Mouse (Mus musculus) T-helper 2 cell (primary cell): ENCODE data around the gene Srbd1.

Source experiments
- in situ Hi-C: fragments of 300-600 bp; cut with MboI, MseI; formaldehyde crosslinking; loops from one replicate; pipeline ENCODE4 v1.15.1; 2025; ENCODE audit warnings: high pct_unique_total_duplicates

The Srbd1 gene

GRCm38 (mm10) chr17:85986624-85987023 is 158.4 kb downstream of the Srbd1 start:
- in situ Hi-C loops: no loop called here

- in situ Hi-C loops: no loop called here
Measured at GRCm38 (mm10) chr17:85986181-85986580, 158.8 kb downstream of the Srbd1 start.

- in situ Hi-C loops: no loop called here
Measured at GRCm38 (mm10) chr17:85985131-85985530, 159.8 kb downstream of the Srbd1 start.

GRCm38 (mm10) chr17:85982271-85982670 is 162.7 kb downstream of the Srbd1 start:
- in situ Hi-C loops: loop anchor here (5.0 kb wide), 1 partner anchor 105 kb away; no protein-coding TSS in a partner anchor

- in situ Hi-C loops: loop anchor here (5.0 kb wide), 1 partner anchor 105 kb away; no protein-coding TSS in a partner anchor
Measured at GRCm38 (mm10) chr17:85981869-85982268, 163.1 kb downstream of the Srbd1 start.

- in situ Hi-C loops: no loop called here
Measured at GRCm38 (mm10) chr17:85978876-85979275, 166.1 kb downstream of the Srbd1 start.

- in situ Hi-C loops: no loop called here
Measured at GRCm38 (mm10) chr17:85975077-85975476, 169.9 kb downstream of the Srbd1 start.

GRCm38 (mm10) chr17:85974591-85974990 is 170.4 kb downstream of the Srbd1 start:
- in situ Hi-C loops: no loop called here

GRCm38 (mm10) chr17:85971120-85971519 is 173.9 kb downstream of the Srbd1 start:
- in situ Hi-C loops: no loop called here

- in situ Hi-C loops: no loop called here
Measured at GRCm38 (mm10) chr17:85961653-85962052, 183.3 kb downstream of the Srbd1 start.

GRCm38 (mm10) chr17:85951771-85952170 is 193.2 kb downstream of the Srbd1 start:
- in situ Hi-C loops: no loop called here

- in situ Hi-C loops: no loop called here
Measured at GRCm38 (mm10) chr17:85949919-85950505, 195.0 kb downstream of the Srbd1 start.

GRCm38 (mm10) chr17:85948911-85949909 is 195.8 kb downstream of the Srbd1 start:
- in situ Hi-C loops: no loop called here

- in situ Hi-C loops: no loop called here
Measured at GRCm38 (mm10) chr17:85944726-85945125, 200.2 kb downstream of the Srbd1 start.

GRCm38 (mm10) chr17:85943994-85944640 is 200.9 kb downstream of the Srbd1 start:
- in situ Hi-C loops: no loop called here

- in situ Hi-C loops: no loop called here
Measured at GRCm38 (mm10) chr17:85943551-85943981, 201.4 kb downstream of the Srbd1 start.

- in situ Hi-C loops: no loop called here
Measured at GRCm38 (mm10) chr17:85943071-85943470, 201.9 kb downstream of the Srbd1 start.

- in situ Hi-C loops: no loop called here
Measured at GRCm38 (mm10) chr17:85942123-85942522, 202.9 kb downstream of the Srbd1 start.

- in situ Hi-C loops: no loop called here
Measured at GRCm38 (mm10) chr17:85941141-85941738, 203.7 kb downstream of the Srbd1 start.

- in situ Hi-C loops: no loop called here
Measured at GRCm38 (mm10) chr17:85937131-85937530, 207.8 kb downstream of the Srbd1 start.

- in situ Hi-C loops: no loop called here
Measured at GRCm38 (mm10) chr17:85935268-85935667, 209.7 kb downstream of the Srbd1 start.
